ENCODE assay signal across 19 mouse cellular contexts in the genomic region with DNA sequence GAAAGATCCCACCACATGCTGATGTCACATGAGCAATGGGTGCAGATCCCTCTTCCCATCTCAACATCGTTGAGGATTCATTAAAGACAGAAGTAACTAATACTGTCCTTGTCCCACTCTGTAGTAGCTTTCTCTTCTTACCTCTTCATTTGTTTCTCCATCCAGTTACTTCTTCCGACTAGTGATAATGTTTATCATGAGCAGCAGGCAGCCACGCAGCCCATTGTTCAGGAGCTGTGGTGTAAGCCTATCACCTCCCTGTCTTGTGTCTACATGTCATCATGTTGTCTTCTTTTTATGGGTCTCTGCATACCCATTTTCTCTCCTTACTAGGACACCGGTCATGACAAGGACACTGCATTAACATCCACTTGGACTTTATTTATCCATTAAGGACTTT.
"Had no signal": no experiment of that assay in that cellular context is flagged by ENCODE, and none has a peak within 500 bp of the region (broad histone marks: within the 10 kb centered on the region; RNA-seq: fewer than 3 reads in every experiment).

No protein-coding gene starts in this region.

- ATAC-seq: intestine, embryonic 15.5 days had no signal

- H3K4me2 ChIP-seq: intestine, embryonic 15.5 days; limb, embryonic 12.5 days; limb, embryonic 15.5 days; lung, embryonic 15.5 days; midbrain, embryonic 11.5 days; stomach, embryonic 15.5 days had no signal

- H3K9me3 ChIP-seq: intestine, embryonic 15.5 days; limb, embryonic 12.5 days; limb, embryonic 15.5 days; lung, embryonic 15.5 days; stomach, embryonic 15.5 days had no signal

- H3K27ac ChIP-seq: intestine, embryonic 15.5 days; limb, embryonic 12.5 days; limb, embryonic 15.5 days; lung, embryonic 15.5 days; stomach, embryonic 15.5 days had no signal

- H3K9ac ChIP-seq: intestine, embryonic 15.5 days; limb, embryonic 12.5 days; limb, embryonic 15.5 days; lung, embryonic 15.5 days; stomach, embryonic 15.5 days had no signal

- DNase-seq: kidney, adult 11 months; kidney, adult 9 months; kidney, postnatal 14 days; kidney, postnatal 4 days; left cerebral cortex, postnatal 4 days; lung, adult 18-20 months; lung, postnatal 10 days; lung, postnatal 36 days; midbrain, embryonic 14.5 days; retina, postnatal 1 day; right cerebral cortex, postnatal 25 days; spleen, adult 18-20 months; thymus, postnatal 36 days had no signal

- H3K4me3 ChIP-seq: intestine, embryonic 15.5 days; limb, embryonic 12.5 days; limb, embryonic 15.5 days; lung, embryonic 15.5 days; stomach, embryonic 15.5 days had no signal

- H3K27me3 ChIP-seq: intestine, embryonic 15.5 days; limb, embryonic 12.5 days; limb, embryonic 15.5 days; lung, embryonic 15.5 days; stomach, embryonic 15.5 days had no signal

- H3K36me3 ChIP-seq: intestine, embryonic 15.5 days; limb, embryonic 12.5 days; limb, embryonic 15.5 days; lung, embryonic 15.5 days; stomach, embryonic 15.5 days had no signal
